Mouse (Mus musculus) colon, adult 2 months (tissue): ENCODE measurements around the gene Hacd1. TPM values are rescaled to one million over a fixed set of nuclear protein-coding genes. Genes with fewer than 3 reads are reported as not detected.

Source experiments
- polyA plus RNA-seq: library from polyadenylated mRNA; depleted of rRNA; stranded (reverse); fragments of >200 nt; gene quantifications from 2 replicates; pipeline ENCODE4 v1.2.3, GENCODE M21; 2012; rRNA removed

Hacd1 gene
- polyA plus RNA-seq: 66.0 and 86.0 TPM in 2 replicates

GRCm38 (mm10) chr2:14055566-14056331, at the start of gene Hacd1:
Gene Hacd1, minus strand, starts transcription at chr2:14056135.

GRCm38 (mm10) chr2:14073362-14074220, 17.7 kb upstream of the Hacd1 start, which contains the start of gene Stam:
Gene Stam, plus strand, starts transcription at chr2:14074098.

Other genes with a start within 250 kb of the Hacd1 start
- gene Stam, start 18.0 kb upstream of the Hacd1 start, polyA plus RNA-seq: 12.5 and 24.6 TPM in 2 replicates
- gene Tmem236, start 118.4 kb upstream of the Hacd1 start, polyA plus RNA-seq: 13.0 and 14.6 TPM in 2 replicates
- 1.1 and 1.6 TPM in 2 replicates for gene Mrc1, start 173.3 kb upstream of the Hacd1 start, polyA plus RNA-seq